Mouse (Mus musculus) CH12.LX (cell line): ENCODE measurements around the gene Teddm1b. TPM values are rescaled to one million over a fixed set of nuclear protein-coding genes. Genes with fewer than 3 reads are reported as not detected.

Experiments
- DNase-seq: peaks from one replicate; pipeline ENCODE4 v3.0.0-alpha.2; 2013; ENCODE audit errors: extremely low read depth
- H3K27ac ChIP-seq: 2 replicates; pipeline ENCODE4 v1.5.1; 2012; ENCODE audit warnings: low read depth, mild to moderate bottlenecking, control low read depth, moderate library complexity; ENCODE audit not compliant: insufficient read depth
- H3K27me3 ChIP-seq: replicated peaks from 2 replicates; pipeline ENCODE3; 2012; ENCODE audit warnings: inconsistent platforms
- H3K36me3 ChIP-seq, 2 experiments: replicated peaks in 1 of 2; 2 replicates each; pipeline versions ENCODE3 to v1.6.1; 2012; ENCODE audit warnings: inconsistent platforms in 1 of 2, low read length in 1 of 2, mild to moderate bottlenecking in 1 of 2, mixed read lengths in 1 of 2, moderate library complexity in 1 of 2; ENCODE audit not compliant: control insufficient read depth in 1 of 2, insufficient read depth in 1 of 2
- H3K4me1 ChIP-seq, 2 experiments: 2 replicates each; pipeline ENCODE4 v1.6.1; 2012; ENCODE audit warnings: inconsistent platforms in 1 of 2, moderate library complexity in 1 of 2; ENCODE audit not compliant: insufficient read depth in 2 of 2, control insufficient read depth in 1 of 2
- H3K4me2 ChIP-seq: 2 replicates; pipeline ENCODE4 v1.6.1; 2012; ENCODE audit warnings: low read depth, mild to moderate bottlenecking, control low read depth; ENCODE audit not compliant: poor library complexity, insufficient read depth, severe bottlenecking
- H3K4me3 ChIP-seq, 3 experiments: fragments of 150-350 bp in 1 of 3; sonication (generic) in 1 of 3; replicated peaks in 1 of 3; 2 replicates each; pipeline versions ENCODE3 to v1.5.1; 2011 to 2012; ENCODE audit warnings: low read depth in 2 of 3, low read length in 2 of 3, mild to moderate bottlenecking in 2 of 3, moderate library complexity in 2 of 3, control low read depth in 1 of 3, improper control_type of control experiment in 1 of 3, inconsistent platforms in 1 of 3, mixed read lengths in 1 of 3; ENCODE audit not compliant: poor library complexity in 1 of 3
- H3K79me2 ChIP-seq: replicated peaks from 2 replicates; pipeline ENCODE4 v1.6.1; 2012; ENCODE audit warnings: mild to moderate bottlenecking, moderate library complexity; ENCODE audit not compliant: control insufficient read depth, poor library complexity, insufficient read depth, severe bottlenecking; ENCODE audit errors: extremely low read depth
- H3K9ac ChIP-seq: 2 replicates; pipeline ENCODE4 v1.6.1; 2012; ENCODE audit warnings: low read depth, mild to moderate bottlenecking, control low read depth, moderate library complexity; ENCODE audit not compliant: insufficient read depth
- H3K9me3 ChIP-seq: replicated peaks from 2 replicates; pipeline ENCODE3; 2012; ENCODE audit warnings: low read length, inconsistent platforms, mixed read lengths
- BHLHE40 ChIP-seq: IDR thresholded peaks from 2 replicates; pipeline ENCODE4 v1.6.1; 2011; ENCODE audit warnings: mild to moderate bottlenecking, low read depth, low read length, improper control_type of control experiment
- CHD1 ChIP-seq: IDR thresholded peaks from 2 replicates; pipeline ENCODE4 v1.6.1; 2012; ENCODE audit warnings: low read depth, low read length, improper control_type of control experiment, inconsistent platforms
- CHD2 ChIP-seq: IDR thresholded peaks from 2 replicates; pipeline ENCODE4 v1.6.1; 2011; ENCODE audit warnings: low read length, improper control_type of control experiment
- E2F4 ChIP-seq: IDR thresholded peaks from 2 replicates; pipeline ENCODE4 v1.6.1; 2011; ENCODE audit warnings: low read depth, low read length, improper control_type of control experiment; ENCODE audit not compliant: insufficient replicate concordance
- EP300 ChIP-seq: IDR thresholded peaks from 2 replicates; pipeline ENCODE4 v1.6.1; 2011; ENCODE audit warnings: low read length, improper control_type of control experiment
- ETS1 ChIP-seq: conservative IDR thresholded peaks from 2 replicates; pipeline ENCODE4 v1.6.1; 2012; ENCODE audit warnings: low read depth, mild to moderate bottlenecking, inconsistent platforms, low read length, improper control_type of control experiment, moderate library complexity
- GABPA ChIP-seq: IDR thresholded peaks from 2 replicates; pipeline ENCODE4 v1.6.1; 2012; ENCODE audit warnings: low read depth, low read length, improper control_type of control experiment, inconsistent platforms; ENCODE audit not compliant: insufficient replicate concordance
- HCFC1 ChIP-seq: IDR thresholded peaks from 2 replicates; pipeline ENCODE4 v1.6.1; 2012; ENCODE audit warnings: low read depth, mild to moderate bottlenecking, inconsistent platforms, low read length, improper control_type of control experiment
- IRF4 ChIP-seq: IDR thresholded peaks from 2 replicates; pipeline ENCODE4 v1.6.1; 2014; ENCODE audit warnings: low read depth, mild to moderate bottlenecking, inconsistent platforms, low read length, improper control_type of control experiment
- JUND ChIP-seq: conservative IDR thresholded peaks from 2 replicates; pipeline ENCODE4 v1.6.1; 2011; ENCODE audit warnings: low read depth, low read length, improper control_type of control experiment
- MAFK ChIP-seq: IDR thresholded peaks from 2 replicates; pipeline ENCODE4 v1.6.1; 2011; ENCODE audit warnings: low read length, improper control_type of control experiment; ENCODE audit not compliant: insufficient replicate concordance
- MAX ChIP-seq: IDR thresholded peaks from 2 replicates; pipeline ENCODE4 v1.6.1; 2011; ENCODE audit warnings: low read length, improper control_type of control experiment
- MYC ChIP-seq: IDR thresholded peaks from 2 replicates; pipeline ENCODE4 v1.6.1; 2011; ENCODE audit warnings: low read depth, mild to moderate bottlenecking, improper control_type of control experiment, low read length
- NELFE ChIP-seq: IDR thresholded peaks from 2 replicates; pipeline ENCODE4 v1.6.1; 2011; ENCODE audit warnings: low read depth, low read length, improper control_type of control experiment
- NRF1 ChIP-seq: IDR thresholded peaks from 2 replicates; pipeline ENCODE4 v1.6.1; 2014; ENCODE audit warnings: low read depth, mild to moderate bottlenecking, inconsistent platforms, low read length, improper control_type of control experiment, moderate library complexity
- PAX5 ChIP-seq: IDR thresholded peaks from 2 replicates; pipeline ENCODE4 v1.6.1; 2012; ENCODE audit warnings: low read length, inconsistent platforms, mixed read lengths
- POLR2A ChIP-seq: IDR thresholded peaks from 2 replicates; pipeline ENCODE4 v1.6.1; 2011; ENCODE audit warnings: low read depth, mild to moderate bottlenecking, improper control_type of control experiment, low read length
- RCOR1 ChIP-seq: conservative IDR thresholded peaks from 2 replicates; pipeline ENCODE4 v1.6.1; 2012; ENCODE audit warnings: low read depth, mild to moderate bottlenecking, inconsistent platforms, low read length, improper control_type of control experiment
- SIN3A ChIP-seq: IDR thresholded peaks from 2 replicates; pipeline ENCODE4 v1.6.1; 2012; ENCODE audit warnings: low read length, improper control_type of control experiment, inconsistent platforms
- SMC3 ChIP-seq: IDR thresholded peaks from 2 replicates; pipeline ENCODE4 v1.6.1; 2011; ENCODE audit warnings: low read depth, low read length, improper control_type of control experiment
- USF1 ChIP-seq: IDR thresholded peaks from 2 replicates; pipeline ENCODE4 v1.6.1; 2014; ENCODE audit warnings: low read depth, mild to moderate bottlenecking, inconsistent platforms, low read length, improper control_type of control experiment
- USF2 ChIP-seq: conservative IDR thresholded peaks from 2 replicates; pipeline ENCODE4 v1.6.1; 2011; ENCODE audit warnings: low read depth, low read length, improper control_type of control experiment
- ZKSCAN1 ChIP-seq: IDR thresholded peaks from 2 replicates; pipeline ENCODE4 v1.6.1; 2012; ENCODE audit warnings: low read depth, inconsistent platforms, low read length, improper control_type of control experiment, borderline replicate concordance
- ZMIZ1 ChIP-seq: IDR thresholded peaks from 2 replicates; pipeline ENCODE4 v1.6.1; 2012; ENCODE audit warnings: low read depth, mild to moderate bottlenecking, inconsistent platforms, low read length, improper control_type of control experiment
- ZNF384 ChIP-seq: IDR thresholded peaks from 2 replicates; pipeline ENCODE4 v1.6.1; 2012; ENCODE audit warnings: low read depth, low read length, improper control_type of control experiment, inconsistent platforms
- dilution Hi-C: fragments of 300-500 bp; cut with MboI; formaldehyde crosslinking; loops from 2 replicates; pipeline ENCODE4 v1.14.3; 2020; ENCODE audit warnings: low sequenced_read_pairs; ENCODE audit not compliant: extremely low pct_unique_long_range_greater_than_20kb, extremely low pct_ligation_motif_present
- in situ Hi-C: fragments of 300-500 bp; cut with MboI; formaldehyde crosslinking; loops from 3 replicates; pipeline ENCODE4 v1.14.3; 2019; ENCODE audit warnings: low sequenced_read_pairs, low pct_ligation_motif_present, low pct_unique_long_range_greater_than_20kb, mixed read lengths
- polyA plus RNA-seq: library from polyadenylated mRNA; unstranded; fragments of >175 nt; gene quantifications from 2 replicates; pipeline ENCODE4 v1.2.1, GENCODE M21; 2012; ENCODE audit warnings: low read depth; ENCODE audit not compliant: insufficient read length
- total RNA-seq, 2 experiments: library from RNA; depleted of rRNA; stranded (reverse); fragments of 300-350 nt in 1 of 2; fragments of >200 nt in 1 of 2; gene quantifications; 2 replicates each; pipeline ENCODE4 v1.2.3; 2012 to 2014

Teddm1b gene
- total and polyA plus RNA-seq, 3 experiments, result 0.10 TPM; not detected in 2

- Histone ChIP-seq H3K4me3 (no peak overlapping the region), H3K9ac (no peak overlapping the region), H3K36me3 (peaks cover 0 to 12% of the 10 kb centered on the region in 2 experiments), H3K9me3 (no peaks in the 10 kb centered on the region), H3K27me3 (no peaks in the 10 kb centered on the region), H3K79me2 (no peaks in the 10 kb centered on the region), H3K4me1 (peaks cover 0 to 10% of the 10 kb centered on the region in 2 experiments; a peak in 2 of 4 replicates), H3K4me2 (no peak overlapping the region), H3K27ac (no peak overlapping the region)
- dilution Hi-C loops, result no loop called here
- TF ChIP-seq ETS1, result no peak
- TF ChIP-seq BHLHE40, result no peak
- no peak for TF ChIP-seq PAX5
- no peak for TF ChIP-seq CHD1
- TF ChIP-seq NELFE, result no peak
- no peak for TF ChIP-seq GABPA
- TF ChIP-seq EP300, result no peak
- no peak for TF ChIP-seq HCFC1
- no peak for TF ChIP-seq NRF1
- TF ChIP-seq CHD2, result no peak
- TF ChIP-seq MYC, result no peak
- TF ChIP-seq IRF4, result no peak
- no peak for TF ChIP-seq POLR2A
- TF ChIP-seq MAX, result no peak
- TF ChIP-seq ZKSCAN1, result no peak
- no peak for TF ChIP-seq SMC3
- no peak for TF ChIP-seq SIN3A
- no peak for DNase-seq
- in situ Hi-C loops, result no loop called here
Observed at GRCm38 (mm10) chr1:153913869-153914268, 39.7 kb downstream of the Teddm1b start.

GRCm38 (mm10) chr1:153918521-153919206, 44.5 kb downstream of the Teddm1b start:
- Histone ChIP-seq H3K4me2 (no peak overlapping the region), H3K27me3 (no peaks in the 10 kb centered on the region), H3K36me3 (no peaks in the 10 kb centered on the region), H3K4me1 (peaks cover 0 to 11% of the 10 kb centered on the region in 2 experiments; a peak in 2 of 4 replicates), H3K4me3 (no peak overlapping the region), H3K79me2 (no peaks in the 10 kb centered on the region), H3K27ac (no peak overlapping the region), H3K9me3 (no peaks in the 10 kb centered on the region), H3K9ac (no peak overlapping the region)
- in situ Hi-C loops (no loop called here), dilution Hi-C loops (no loop called here)
- TF ChIP-seq NELFE (no peak), BHLHE40 (no peak), SMC3 (no peak), USF1 (no peak), PAX5 (no peak), E2F4 (no peak), SIN3A (no peak), HCFC1 (no peak), MAFK (no peak), ZMIZ1 (no peak), MYC (no peak), IRF4 (no peak), RCOR1 (no peak), USF2 (no peak), ZNF384 (no peak), ZKSCAN1 (no peak), POLR2A (no peak), JUND (no peak)
- no peak for DNase-seq
